Mouse (Mus musculus): ENCODE measurements around the gene Gif. TPM values are rescaled to one million over a fixed set of nuclear protein-coding genes. Genes with fewer than 3 reads are reported as not detected.

Gif gene
- polyA plus RNA-seq, 1 experiment from 2014 or later = 0.46 TPM

DNA sequence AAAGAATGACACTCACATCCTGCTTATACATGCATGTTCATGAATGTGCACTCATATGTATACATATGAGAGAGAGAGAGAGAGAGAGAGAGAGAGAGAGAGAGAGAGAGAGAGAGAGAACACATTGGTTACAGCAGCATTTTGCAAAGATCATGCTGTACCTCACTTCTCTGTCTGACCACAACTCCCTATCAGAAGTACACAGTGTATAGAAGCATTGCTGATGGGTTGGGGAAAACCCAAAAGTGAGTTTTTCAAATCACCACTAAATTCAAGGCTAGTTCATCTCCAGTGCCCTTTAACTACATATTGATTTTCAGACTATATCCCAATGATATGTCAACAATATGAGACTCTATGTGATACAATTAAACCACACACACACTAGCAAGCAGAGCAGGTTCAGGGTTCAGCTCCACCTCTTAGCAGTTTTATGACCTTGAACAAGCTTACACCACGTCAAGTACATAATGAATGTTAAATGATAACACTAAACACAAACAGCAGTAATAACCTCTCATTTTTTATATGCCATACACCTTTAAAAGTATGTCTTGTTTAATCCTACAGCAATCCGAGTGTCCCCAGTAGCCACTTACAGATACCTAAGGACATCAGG, 46.5 kb downstream of the Gif start:
- no peak for ATAC-seq (ENCODE audit: insufficient read depth)
- WGBS = 71% methylated on average over 2 of the region's 2 CpGs

DNA sequence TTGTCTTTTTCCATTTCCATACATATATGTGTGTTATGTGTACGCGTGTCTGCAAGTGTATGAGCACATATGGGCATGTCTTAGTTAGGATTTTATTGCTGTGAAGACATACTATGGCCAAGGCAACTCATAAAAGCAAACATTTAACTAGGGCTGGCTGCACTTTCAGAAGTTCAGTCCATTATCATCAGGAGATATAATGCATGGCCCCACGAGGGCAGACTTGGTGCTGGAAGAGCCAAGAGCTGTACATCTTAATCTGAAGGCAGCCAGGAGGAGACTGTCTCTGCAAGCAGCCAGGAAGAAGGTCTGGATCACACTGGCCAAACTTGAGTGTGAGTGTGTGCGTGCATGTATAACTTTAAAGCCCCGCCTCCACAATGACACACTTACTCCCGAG, 47.1 kb downstream of the Gif start:
- Histone ChIP-seq H3K9me3 (ENCODE audit: low read depth, low read length) (no peaks in the 10 kb centered on the region), H3K27ac (ENCODE audit: low read depth) (no peak overlapping the region), H3K36me3 (ENCODE audit: insufficient read depth) (no peaks in the 10 kb centered on the region), H3K4me2 (no peak overlapping the region), H3K9ac (no peak overlapping the region), H3K4me3 (ENCODE audit: low read depth, low read length) (no peak overlapping the region), H3K4me1 (ENCODE audit: insufficient read depth) (no peaks in the 10 kb centered on the region), H3K27me3 (ENCODE audit: insufficient read depth, low read length) (no peaks in the 10 kb centered on the region)
- 82% methylated on average over 6 of the region's 6 CpGs for WGBS
- DNase-seq (no peak), ATAC-seq (ENCODE audit: insufficient read depth) (no peak)
- TF ChIP-seq CTCF (IDR thresholded peaks at IDR 0.05; ENCODE audit: low read depth) = no peak

More for the DNA sequence above, 46.5 kb downstream of the Gif start:
- H3K9me3 ChIP-seq (ENCODE audit: low read depth, low read length) = no peaks in the 10 kb centered on the region
- H3K4me3 ChIP-seq (ENCODE audit: low read depth, low read length) = no peak overlapping the region
- no peaks in the 10 kb centered on the region for H3K27me3 ChIP-seq (ENCODE audit: insufficient read depth, low read length)
- H3K9ac ChIP-seq = no peak overlapping the region
- no peak overlapping the region for H3K27ac ChIP-seq (ENCODE audit: low read depth)
- no peak for TF ChIP-seq CTCF (IDR thresholded peaks at IDR 0.05; ENCODE audit: low read depth)
- DNase-seq = no peak
- no peaks in the 10 kb centered on the region for H3K4me1 ChIP-seq (ENCODE audit: insufficient read depth)
- H3K4me2 ChIP-seq = no peak overlapping the region
- H3K36me3 ChIP-seq (ENCODE audit: insufficient read depth) = no peaks in the 10 kb centered on the region

DNA sequence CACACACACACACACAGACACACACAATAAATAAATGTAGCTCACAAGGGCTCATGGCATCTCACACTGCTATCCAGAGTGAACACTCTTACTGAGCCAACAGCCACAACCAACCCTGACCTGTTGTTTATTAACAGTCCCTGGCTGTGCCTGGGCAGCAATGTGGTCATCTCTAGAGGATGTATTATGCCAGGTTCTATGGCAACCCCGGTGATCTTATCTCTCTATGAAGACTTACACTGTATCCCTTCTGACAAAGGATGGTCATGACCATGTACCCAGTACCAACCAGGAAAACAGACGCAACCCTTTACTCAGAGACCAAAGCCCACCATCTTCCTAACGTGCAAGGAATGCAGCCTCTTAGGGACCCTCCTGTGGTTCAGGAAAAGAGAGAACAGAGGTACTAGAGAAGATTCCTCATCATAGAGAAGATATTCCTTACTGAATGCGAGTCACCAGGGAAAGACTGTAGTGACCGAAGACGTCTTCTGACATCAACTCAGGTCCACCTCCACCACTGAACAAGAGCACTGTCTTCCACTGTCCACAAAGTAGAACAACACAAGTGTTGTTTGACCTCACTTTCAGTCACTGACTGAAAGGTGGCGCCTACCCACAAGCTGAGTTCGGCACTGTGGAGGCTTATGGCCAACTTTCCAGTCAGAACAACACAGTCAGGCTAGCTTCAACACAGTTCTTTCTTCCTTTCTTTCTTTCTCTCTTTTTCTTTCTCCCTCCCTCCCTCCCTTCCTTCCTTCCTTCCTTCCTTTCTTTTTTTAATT, 53.4 kb downstream of the Gif start:
- H3K9ac ChIP-seq = no peak overlapping the region
- H3K9me3 ChIP-seq (ENCODE audit: low read depth, low read length) = no peaks in the 10 kb centered on the region
- no peak overlapping the region for H3K27ac ChIP-seq (ENCODE audit: low read depth)
- H3K36me3 ChIP-seq (ENCODE audit: insufficient read depth) = no peaks in the 10 kb centered on the region
- no peak overlapping the region for H3K4me2 ChIP-seq
- no peak overlapping the region for H3K4me3 ChIP-seq (ENCODE audit: low read depth, low read length)
- H3K27me3 ChIP-seq (ENCODE audit: insufficient read depth, low read length) = no peaks in the 10 kb centered on the region
- 68% methylated on average over 8 of the region's 8 CpGs for WGBS
- no peaks in the 10 kb centered on the region for H3K4me1 ChIP-seq (ENCODE audit: insufficient read depth)
- no peak for TF ChIP-seq CTCF (IDR thresholded peaks at IDR 0.05; ENCODE audit: low read depth)
- DNase-seq (no peak), ATAC-seq (ENCODE audit: insufficient read depth) (no peak)

DNA sequence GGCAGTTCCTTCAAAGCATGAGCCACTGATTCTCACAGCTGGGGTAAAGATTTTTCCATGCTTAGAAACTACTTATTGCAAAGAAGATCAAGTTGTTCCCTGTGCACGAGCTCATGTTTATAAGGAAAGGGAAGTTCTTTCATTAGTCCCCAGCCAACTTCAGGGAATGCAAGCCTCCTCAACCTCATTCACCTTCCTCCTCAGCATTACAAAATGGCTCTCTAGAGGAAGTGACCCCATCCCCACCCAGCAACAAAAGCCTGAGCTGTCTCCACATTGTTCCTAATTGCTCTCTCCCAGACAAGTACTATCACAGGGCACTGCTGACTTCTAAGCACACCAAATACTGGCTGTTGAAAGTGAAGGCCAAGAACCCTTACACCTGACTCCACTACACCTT, 57.1 kb downstream of the Gif start:
- DNase-seq (peak; percentile 5), ATAC-seq (ENCODE audit: insufficient read depth) (no peak)
- Histone ChIP-seq H3K9ac (no peak overlapping the region), H3K36me3 (ENCODE audit: insufficient read depth) (no peaks in the 10 kb centered on the region), H3K4me2 (no peak overlapping the region), H3K4me3 (ENCODE audit: low read depth, low read length) (no peak overlapping the region), H3K9me3 (ENCODE audit: low read depth, low read length) (no peaks in the 10 kb centered on the region), H3K4me1 (ENCODE audit: insufficient read depth) (no peaks in the 10 kb centered on the region), H3K27ac (ENCODE audit: low read depth) (no peak overlapping the region), H3K27me3 (ENCODE audit: insufficient read depth, low read length) (no peaks in the 10 kb centered on the region)
- 64% methylated on average over 1 of the region's 1 CpGs for WGBS
- TF ChIP-seq CTCF (IDR thresholded peaks at IDR 0.05; ENCODE audit: low read depth) = no peak

DNA sequence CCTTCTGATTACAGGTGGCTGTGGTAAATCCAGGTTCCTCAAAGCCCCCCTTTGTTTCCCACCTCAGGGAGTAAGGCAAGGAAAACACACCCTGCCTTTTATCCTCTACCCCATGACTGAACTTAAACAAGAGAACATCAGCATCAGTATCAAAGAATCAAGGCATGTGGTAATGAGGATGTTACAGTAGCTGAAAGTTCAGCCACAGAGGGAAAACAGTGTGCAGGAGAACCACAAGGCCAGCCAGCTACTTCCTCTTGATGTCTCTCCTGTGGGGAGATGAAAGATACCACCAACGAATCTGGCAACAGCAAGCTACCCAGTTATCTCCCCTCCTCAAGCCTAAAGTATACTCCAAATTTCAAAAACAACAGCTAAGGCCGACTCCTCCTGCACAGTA, 59.9 kb downstream of the Gif start:
- no peaks in the 10 kb centered on the region for H3K36me3 ChIP-seq (ENCODE audit: insufficient read depth)
- no peak for TF ChIP-seq CTCF (IDR thresholded peaks at IDR 0.05; ENCODE audit: low read depth)
- ATAC-seq (ENCODE audit: insufficient read depth) (no peak), DNase-seq (no peak)
- no peak overlapping the region for H3K27ac ChIP-seq (ENCODE audit: low read depth)
- no peaks in the 10 kb centered on the region for H3K9me3 ChIP-seq (ENCODE audit: low read depth, low read length)
- no peaks in the 10 kb centered on the region for H3K4me1 ChIP-seq (ENCODE audit: insufficient read depth)
- no peak overlapping the region for H3K9ac ChIP-seq
- WGBS = 46% methylated on average over 2 of the region's 2 CpGs
- no peak overlapping the region for H3K4me3 ChIP-seq (ENCODE audit: low read depth, low read length)
- H3K27me3 ChIP-seq (ENCODE audit: insufficient read depth, low read length) = no peaks in the 10 kb centered on the region
- no peak overlapping the region for H3K4me2 ChIP-seq

DNA sequence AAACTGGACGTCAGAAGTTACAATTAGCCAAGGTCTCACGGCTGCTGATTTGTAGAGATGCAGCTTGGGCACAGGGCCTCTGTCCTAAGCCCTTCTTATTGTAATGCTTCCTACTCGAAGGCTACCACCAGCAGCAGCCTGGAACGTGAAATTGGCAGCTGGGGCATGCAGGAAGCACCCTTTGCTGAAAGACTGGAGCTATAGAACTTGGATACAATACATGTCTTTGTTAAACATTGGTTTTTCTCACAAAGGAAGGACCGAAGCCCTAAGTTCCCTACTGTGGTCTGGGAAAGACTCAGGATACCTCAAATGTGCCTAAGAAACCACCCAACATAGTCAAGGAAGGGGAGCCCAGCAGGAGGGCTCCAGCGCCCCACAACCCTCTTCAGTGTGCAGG, 60.5 kb downstream of the Gif start:
- Histone ChIP-seq H3K9ac (no peak overlapping the region), H3K36me3 (ENCODE audit: insufficient read depth) (no peaks in the 10 kb centered on the region), H3K27me3 (ENCODE audit: insufficient read depth, low read length) (no peaks in the 10 kb centered on the region), H3K27ac (ENCODE audit: low read depth) (no peak overlapping the region), H3K4me1 (ENCODE audit: insufficient read depth) (no peaks in the 10 kb centered on the region), H3K4me2 (no peak overlapping the region), H3K4me3 (ENCODE audit: low read depth, low read length) (no peak overlapping the region), H3K9me3 (ENCODE audit: low read depth, low read length) (no peaks in the 10 kb centered on the region)
- 66% methylated on average over 6 of the region's 6 CpGs for WGBS
- TF ChIP-seq CTCF (IDR thresholded peaks at IDR 0.05; ENCODE audit: low read depth) = no peak
- no peak for ATAC-seq (ENCODE audit: insufficient read depth)
- no peak for DNase-seq

DNA sequence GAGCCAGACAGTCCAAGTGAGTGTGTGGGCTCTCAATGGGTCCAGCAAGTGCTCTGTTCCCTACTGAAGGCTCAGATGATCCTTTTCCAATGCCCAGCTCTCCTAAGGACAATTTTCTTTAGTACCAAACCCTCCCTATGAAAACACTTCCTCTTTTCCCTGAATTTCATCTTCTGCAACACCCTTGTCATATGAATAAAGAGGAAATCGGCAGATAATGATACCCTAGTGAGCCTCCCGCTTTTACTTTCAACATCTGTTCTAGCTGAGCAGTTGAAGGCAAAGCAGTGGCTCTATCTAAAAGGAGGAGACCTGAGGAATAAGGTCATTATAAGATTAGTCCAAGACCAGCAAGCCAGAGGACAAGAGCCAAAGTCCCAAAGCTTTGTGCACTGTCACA, 61.1 kb downstream of the Gif start:
- no peak for ATAC-seq (ENCODE audit: insufficient read depth)
- WGBS = 81% methylated on average over 2 of the region's 2 CpGs

More for the DNA sequence above, 61.1 kb downstream of the Gif start:
- no peak overlapping the region for H3K4me3 ChIP-seq (ENCODE audit: low read depth, low read length)
- no peak for TF ChIP-seq CTCF (IDR thresholded peaks at IDR 0.05; ENCODE audit: low read depth)
- H3K27me3 ChIP-seq (ENCODE audit: insufficient read depth, low read length) = no peaks in the 10 kb centered on the region
- no peaks in the 10 kb centered on the region for H3K4me1 ChIP-seq (ENCODE audit: insufficient read depth)
- H3K36me3 ChIP-seq (ENCODE audit: insufficient read depth) = no peaks in the 10 kb centered on the region
- H3K9ac ChIP-seq = no peak overlapping the region
- no peak overlapping the region for H3K27ac ChIP-seq (ENCODE audit: low read depth)
- H3K9me3 ChIP-seq (ENCODE audit: low read depth, low read length) = no peaks in the 10 kb centered on the region
- DNase-seq = no peak
- H3K4me2 ChIP-seq = no peak overlapping the region
